Mouse (Mus musculus) colon, adult 2 months (tissue): Measurements from ENCODE around the gene Pde1b. TPM values are rescaled to one million over a fixed set of nuclear protein-coding genes. Genes with fewer than 3 reads are reported as not detected.

Experiments used
- polyA plus RNA-seq: library from polyadenylated mRNA; depleted of rRNA; stranded (reverse); fragments of >200 nt; gene quantifications from 2 replicates; pipeline ENCODE4 v1.2.3, GENCODE M21; 2012; rRNA removed

Gene Pde1b
- 10.5 and 11.4 TPM in 2 replicates for polyA plus RNA-seq

DNA sequence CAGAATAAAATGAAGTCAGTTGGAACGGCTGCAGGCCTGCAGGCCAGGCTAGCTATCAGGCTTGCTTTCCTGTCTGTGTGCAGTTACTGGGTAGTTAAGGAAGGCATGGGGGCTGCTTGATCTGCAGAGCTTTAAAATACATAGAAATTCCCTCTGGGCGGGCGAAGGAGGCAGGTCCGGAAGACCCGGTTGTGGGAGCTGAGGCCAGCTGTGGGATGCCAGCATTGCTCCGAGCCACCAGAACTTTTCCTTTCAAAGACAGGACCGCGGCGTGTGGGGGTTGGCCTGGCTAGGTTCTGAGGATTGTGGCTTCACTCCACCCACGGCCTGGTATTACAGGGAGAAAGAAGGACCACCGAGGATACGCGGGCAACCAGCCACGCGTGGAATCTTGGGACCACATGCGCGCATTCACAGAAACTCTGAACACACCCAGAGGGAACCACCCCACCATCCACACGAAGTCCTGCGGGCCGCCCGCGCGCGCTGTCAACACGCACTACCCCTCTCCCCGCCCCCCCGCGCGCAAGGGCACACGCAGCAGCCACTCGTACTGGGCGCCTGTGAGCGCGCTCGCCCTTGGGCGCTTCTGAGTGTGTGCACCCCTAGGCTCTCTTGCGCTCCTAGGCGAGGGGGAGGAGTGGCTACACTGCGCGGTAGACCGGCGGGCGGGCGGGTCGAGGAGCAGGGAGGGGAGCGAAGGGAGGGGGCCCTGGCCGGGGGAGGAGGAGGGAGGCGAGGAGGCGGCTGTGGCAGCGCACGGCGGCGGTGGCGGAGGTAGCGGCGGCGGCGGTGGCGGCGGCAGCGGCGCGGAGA lies at the start of gene Pde1b:
Gene Pde1b, plus strand, starts transcription at position 600 of the 816 bp plus-strand sequence.

DNA sequence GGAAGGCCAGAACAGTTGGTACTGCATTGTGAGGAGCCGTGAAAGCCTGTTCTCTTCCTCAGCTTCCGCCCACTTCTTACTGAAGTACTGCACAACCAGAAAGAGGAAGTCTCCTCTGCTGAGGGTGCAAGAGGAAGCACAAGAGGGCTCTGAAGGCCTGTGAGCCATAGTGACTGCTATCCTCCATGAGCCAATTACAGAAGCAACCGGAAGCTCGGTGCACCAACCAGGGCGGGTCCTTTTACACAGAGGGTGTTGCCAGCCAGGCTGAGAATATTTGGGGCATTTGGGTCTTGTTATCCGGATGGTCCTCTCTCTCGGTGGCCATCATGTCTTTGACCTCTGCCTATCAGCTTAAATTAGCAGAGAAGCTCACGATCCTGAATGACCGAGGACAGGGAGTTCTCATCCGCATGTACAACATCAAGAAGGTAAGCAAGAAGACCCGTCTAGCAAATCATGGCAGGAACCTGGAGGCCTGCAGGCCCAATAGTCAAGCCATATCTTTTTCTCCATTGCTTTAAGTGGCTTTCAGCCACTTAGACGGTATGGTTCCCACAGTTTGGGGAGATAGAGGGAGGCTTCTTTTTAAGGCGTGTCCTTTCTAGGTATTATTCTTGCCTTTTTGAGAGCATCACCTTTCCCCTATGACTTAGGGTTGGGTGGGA lies 49.1 kb upstream of the Pde1b start, which contains the start of gene Nckap1l:
Gene Nckap1l, plus strand, starts transcription at position 244 of the 668 bp plus-strand sequence.

DNA sequence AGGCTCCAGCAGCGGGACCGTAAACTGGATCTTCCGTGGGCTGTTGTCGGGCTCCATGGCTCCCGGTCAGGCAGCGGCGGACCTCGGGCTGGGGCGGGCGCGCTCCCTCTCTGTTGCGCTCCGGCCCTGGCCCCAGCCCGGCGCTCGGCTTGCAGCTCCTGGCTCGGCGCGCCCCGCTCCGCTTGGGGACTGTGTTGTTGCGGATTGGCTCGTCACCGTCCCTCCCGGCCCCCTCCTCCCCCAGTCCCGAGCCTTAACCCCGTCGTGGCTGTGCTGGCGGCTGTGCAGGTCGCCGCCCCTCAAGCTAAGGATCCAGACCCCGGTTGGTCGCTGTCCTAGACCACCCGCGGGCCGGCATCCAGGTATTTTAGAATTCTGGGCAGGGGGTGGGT lies 35.0 kb downstream of the Pde1b start, which contains the start of gene Ppp1r1a:
Gene Ppp1r1a, minus strand, starts transcription at position 182 of the 392 bp plus-strand sequence.

DNA sequence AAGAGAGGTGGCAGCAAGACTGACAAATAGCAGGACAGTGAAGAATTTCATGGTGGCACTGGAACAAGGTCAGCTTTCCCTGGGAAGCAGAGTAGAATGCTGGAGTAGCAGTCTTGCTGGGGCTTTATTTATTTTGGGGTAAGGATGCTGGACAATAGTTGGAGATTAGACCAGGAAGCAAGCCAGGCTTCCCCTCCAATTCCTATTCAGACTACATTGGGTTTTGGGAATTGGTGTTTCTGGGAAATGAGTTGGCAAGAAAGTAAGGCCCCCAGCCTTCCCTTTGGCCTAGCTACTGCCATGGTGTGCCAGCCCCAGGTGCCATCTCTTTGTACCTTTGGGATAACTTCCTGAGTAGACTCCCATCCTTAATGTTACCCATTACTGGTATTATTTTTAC lies 62.1 kb downstream of the Pde1b start, which contains the start of gene Glycam1:
Gene Glycam1, minus strand, starts transcription at position 101 of the 400 bp plus-strand sequence.

Other genes with a start within 250 kb of the Pde1b start
- gene Nfe2, start 244.6 kb upstream of the Pde1b start, polyA plus RNA-seq, result 0.53 and 1.0 TPM in 2 replicates
- gene Copz1, start 230.3 kb upstream of the Pde1b start, polyA plus RNA-seq, result 65.9 and 72.6 TPM in 2 replicates
- gene Gpr84, start 192.4 kb upstream of the Pde1b start, polyA plus RNA-seq, result 0.08 TPM in 1 of 2 replicates, not detected in the other
- gene Zfp385a, start 162.9 kb upstream of the Pde1b start, polyA plus RNA-seq, result 11.3 and 13.0 TPM in 2 replicates
- 43.2 and 54.4 TPM in 2 replicates for gene Itga5, start 136.3 kb upstream of the Pde1b start, polyA plus RNA-seq
- not detected in 2 replicates for gene Gtsf1, start 72.6 kb upstream of the Pde1b start, polyA plus RNA-seq
- not detected in 2 replicates for gene Gtsf2, start 54.6 kb upstream of the Pde1b start, polyA plus RNA-seq
- gene Nckap1l, start 49.2 kb upstream of the Pde1b start, polyA plus RNA-seq, result 3.6 and 3.9 TPM in 2 replicates
- gene Ppp1r1a, start 35.0 kb downstream of the Pde1b start, polyA plus RNA-seq, result 3.0 and 5.3 TPM in 2 replicates
- gene Glycam1, start 62.0 kb downstream of the Pde1b start, polyA plus RNA-seq, result 0.93 and 1.3 TPM in 2 replicates